Mouse (Mus musculus): ENCODE results near the gene C1ql4.

DNA sequence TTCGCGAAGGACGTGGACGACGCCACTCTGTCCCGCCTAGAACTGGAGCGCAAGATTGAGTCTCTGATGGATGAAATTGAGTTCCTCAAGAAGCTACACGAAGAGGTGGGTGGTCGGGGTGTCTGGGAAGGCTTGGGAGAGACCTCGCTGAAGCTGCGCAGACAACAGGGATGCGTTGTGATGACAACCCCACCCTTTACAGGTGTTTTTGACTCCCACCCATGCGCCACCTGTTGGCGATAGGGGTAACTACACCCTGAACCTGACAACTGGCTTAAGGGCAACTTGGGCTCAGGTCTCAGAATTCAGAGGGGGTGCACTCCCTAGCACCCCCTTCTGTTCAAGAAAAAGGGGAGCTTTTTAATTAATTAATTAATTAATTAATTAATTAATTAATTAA lies 31.3 kb downstream of the C1ql4 start:
- peak; percentile 77 for TF ChIP-seq CTCF (IDR thresholded peaks at IDR 0.05)
- TF ChIP-seq POLR2A (IDR thresholded peaks at IDR 0.05; ENCODE audit: insufficient read depth, low read depth, low read length): no peak
- no peak for TF ChIP-seq EP300 (IDR thresholded peaks at IDR 0.05; ENCODE audit: insufficient read depth, low read depth, low read length)

Measured in heart, adult 2 months (tissue).